In genomic region chr13:75714407-75714806, GRCm38 (mm10) we compare ENCODE assay signal across 11 mouse cellular contexts.
"Had no signal": no experiment of that assay in that cellular context is flagged by ENCODE, and none has a peak within 500 bp of the region (broad histone marks: within the 10 kb centered on the region; RNA-seq: fewer than 3 reads in every experiment).

No protein-coding gene starts in this region.

- H3K4me2 ChIP-seq: limb, embryonic 13.5 days; midbrain, embryonic 13.5 days; neural tube, embryonic 15.5 days had no signal

- H3K27ac ChIP-seq: limb, embryonic 13.5 days; midbrain, embryonic 13.5 days; neural tube, embryonic 15.5 days; stomach, postnatal 0 days had no signal

- ATAC-seq: intestine, embryonic 16.5 days; lung, postnatal 0 days; midbrain, embryonic 13.5 days had no signal

- H3K9me3 ChIP-seq: limb, embryonic 13.5 days; midbrain, embryonic 13.5 days; neural tube, embryonic 15.5 days had no signal

- H3K4me3 ChIP-seq: limb, embryonic 13.5 days; midbrain, embryonic 13.5 days; neural tube, embryonic 15.5 days had no signal

- H3K9ac ChIP-seq: limb, embryonic 13.5 days; midbrain, embryonic 13.5 days; neural tube, embryonic 15.5 days had no signal

- DNase-seq: kidney, postnatal 14 days; left cerebral cortex, postnatal 4 days; lung, adult 2 months; lung, postnatal 36 days; thymus, postnatal 4 days had no signal

- H3K4me1 ChIP-seq: midbrain, embryonic 13.5 days had no signal

- H3K36me3 ChIP-seq: limb, embryonic 13.5 days; midbrain, embryonic 13.5 days; neural tube, embryonic 15.5 days had no signal
